Mouse (Mus musculus) limb, embryonic 12.5 days (tissue): ENCODE results near the gene Zfp839. TPM values are rescaled to one million over a fixed set of nuclear protein-coding genes. Genes with fewer than 3 reads are reported as not detected.

Experiments used
- ATAC-seq: fragments of 200-750 bp; cut with Nextera tagmentation; 2 replicates; pipeline ENCODE4 v1.8.0; 2017; ENCODE audit warnings: low read depth, moderate TSS enrichment; ENCODE audit not compliant: insufficient number of reproducible peaks, insufficient read depth, low FRiP score, low TSS enrichment
- H3K27ac ChIP-seq: fragments of 300-500 bp; sonication (generic); 2 replicates; pipeline ENCODE4 v1.5.1; 2016; ENCODE audit warnings: mild to moderate bottlenecking, moderate library complexity
- H3K27me3 ChIP-seq: fragments of 300-500 bp; sonication (generic); 2 replicates; pipeline ENCODE4 v1.6.1; 2016; ENCODE audit warnings: mild to moderate bottlenecking, moderate library complexity
- H3K36me3 ChIP-seq: fragments of 300-500 bp; sonication (generic); 2 replicates; pipeline ENCODE4 v1.6.1; 2016; ENCODE audit warnings: mild to moderate bottlenecking, moderate library complexity
- H3K4me1 ChIP-seq: fragments of 300-500 bp; sonication (generic); replicated peaks from 2 replicates; pipeline ENCODE4 v1.6.1; 2016
- H3K4me2 ChIP-seq: fragments of 300-500 bp; sonication (generic); 2 replicates; pipeline ENCODE4 v1.6.1; 2016; ENCODE audit warnings: mild to moderate bottlenecking, moderate library complexity
- H3K4me3 ChIP-seq: fragments of 300-500 bp; sonication (generic); replicated peaks from 2 replicates; pipeline ENCODE4 v1.5.1; 2016; ENCODE audit warnings: mild to moderate bottlenecking
- H3K9ac ChIP-seq: fragments of 300-500 bp; sonication (generic); replicated peaks from 2 replicates; pipeline ENCODE4 v1.6.1; 2016; ENCODE audit warnings: mild to moderate bottlenecking, moderate library complexity
- H3K9me3 ChIP-seq: fragments of 300-500 bp; sonication (generic); 2 replicates; pipeline ENCODE4 v1.6.1; 2016; ENCODE audit warnings: mild to moderate bottlenecking, moderate library complexity
- WGBS: fragments of 180-500 bp; shearing (Covaris S2); methylation state at CpG from one replicate; pipeline ENCODE4 v1.1.7; 2016; 5-methylcytosine and 5-hydroxymethylcytosine counted together
- polyA plus RNA-seq: library from polyadenylated mRNA; unstranded; fragments of >200 nt; fragmentation: Nextera tagmentation; extraction: Ambion mirVana; gene quantifications from 2 replicates; pipeline ENCODE4 v1.2.1, GENCODE M21; 2016

Gene Zfp839
- polyA plus RNA-seq: 8.2 and 8.6 TPM in 2 replicates

DNA sequence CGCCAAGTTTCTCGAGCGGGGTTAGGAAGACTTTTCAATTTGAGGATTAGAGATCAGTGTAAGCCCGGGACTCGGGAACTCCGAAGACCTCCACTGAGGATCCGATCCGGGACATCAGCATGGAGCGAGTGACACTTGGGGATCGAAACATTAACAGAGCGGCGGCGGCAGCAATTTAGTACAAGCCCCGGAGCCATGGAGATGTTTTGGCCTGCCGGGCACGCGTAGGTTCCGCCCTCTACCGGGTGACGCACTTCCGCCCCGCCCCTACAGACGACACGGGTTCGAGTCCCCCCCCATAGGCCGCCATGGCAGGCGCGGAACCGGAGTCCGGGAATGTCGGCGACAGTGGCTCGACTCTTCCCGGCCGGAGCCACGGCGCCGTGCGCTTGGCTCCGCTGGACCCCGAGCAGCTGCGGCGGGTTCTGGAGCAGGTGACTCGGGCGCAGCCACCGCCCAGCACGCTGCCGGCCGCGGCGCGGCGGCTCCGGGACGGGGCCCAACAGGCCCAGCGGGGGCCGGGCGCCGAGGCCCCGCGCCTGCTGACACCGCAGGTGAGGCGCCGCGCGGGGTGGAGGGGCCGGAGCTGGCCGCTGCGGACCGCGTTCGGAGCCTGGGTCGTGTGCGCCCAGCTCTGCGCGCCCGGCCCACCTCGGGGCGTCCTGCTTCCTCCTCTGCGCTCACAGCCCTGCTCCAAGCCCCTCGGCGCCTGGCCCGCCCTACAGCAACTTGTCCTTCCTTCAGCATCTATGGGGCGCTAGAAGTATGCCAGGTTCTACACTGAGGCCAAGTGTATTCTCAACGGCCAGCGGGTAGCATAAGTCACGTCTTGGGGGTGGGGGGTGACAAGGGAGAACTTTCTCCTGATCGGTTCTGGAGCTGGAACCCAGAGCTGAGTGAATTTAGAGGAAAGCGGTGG, at the start of gene Zfp839:
Gene Zfp839, plus strand, starts transcription at position 244 of the 919 bp plus-strand sequence.
- WGBS: under 1% methylated on average over 88 of the region's 89 CpGs

DNA sequence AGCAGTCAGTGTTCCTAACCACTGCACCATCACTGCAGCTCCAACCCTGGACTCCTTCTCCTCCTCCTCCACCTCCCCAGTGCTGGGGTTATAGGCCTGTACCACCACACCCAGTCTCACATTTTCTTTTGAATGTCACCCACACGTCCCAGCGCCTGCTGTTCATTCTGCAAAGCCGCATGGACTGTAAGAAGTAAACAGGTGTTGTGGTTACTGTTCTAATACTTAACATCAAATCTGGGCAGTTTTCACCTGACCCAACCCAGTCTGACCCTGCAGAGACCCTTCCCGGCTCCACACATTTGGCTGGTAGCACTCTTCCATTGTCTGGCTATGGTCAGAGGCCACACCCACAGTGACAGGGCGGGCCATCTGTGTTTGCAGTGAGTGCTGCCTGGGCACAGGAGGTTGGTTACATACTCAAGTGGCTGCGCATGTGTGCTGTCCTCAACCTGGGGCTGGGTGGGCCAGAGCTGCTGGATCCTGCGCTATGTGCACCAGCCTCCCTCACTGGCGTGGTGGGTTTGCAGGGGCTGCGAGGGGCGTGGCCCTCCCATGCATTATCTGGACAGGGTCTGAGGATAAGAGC, 48.1 kb upstream of the Zfp839 start:
- H3K36me3 ChIP-seq: peaks cover 10% of the 10 kb centered on the region; the same call in 1 of the 2 replicates
- no peak overlapping the region for H3K27ac ChIP-seq
- H3K4me1 ChIP-seq: peaks cover 8% of the 10 kb centered on the region
- ATAC-seq: no peak
- no peaks in the 10 kb centered on the region for H3K9me3 ChIP-seq
- WGBS: 82% methylated on average over 10 of the region's 10 CpGs
- H3K4me3 ChIP-seq: no peak overlapping the region
- no peak overlapping the region for H3K9ac ChIP-seq
- H3K27me3 ChIP-seq: no peaks in the 10 kb centered on the region
- no peak overlapping the region for H3K4me2 ChIP-seq

More for the DNA sequence above, at the start of gene Zfp839:
- peaks cover 19% of the 10 kb centered on the region for H3K27me3 ChIP-seq
- H3K36me3 ChIP-seq: peaks cover 4% of the 10 kb centered on the region
- peak within 1 kb of the TSS; percentile 96 for H3K9ac ChIP-seq
- H3K4me2 ChIP-seq: peak within 1 kb of the TSS; percentile 75
- peak within 1 kb of the TSS; percentile 97 for H3K4me3 ChIP-seq
- H3K27ac ChIP-seq: peak within 1 kb of the TSS; percentile 74
- peaks cover 16% of the 10 kb centered on the region for H3K4me1 ChIP-seq
- H3K9me3 ChIP-seq: no peaks in the 10 kb centered on the region
- ATAC-seq: peak; percentile 77

- no peak overlapping the region for H3K27ac ChIP-seq
Measured at GRCm38 (mm10) chr12:110802674-110803297, 47.3 kb upstream of the Zfp839 start.

GRCm38 (mm10) chr12:110804261-110804660, 45.8 kb upstream of the Zfp839 start:
- Histone ChIP-seq H3K4me3 (no peak overlapping the region), H3K36me3 (peaks cover 20% of the 10 kb centered on the region), H3K9ac (0 out of 2 replicates have a peak overlapping the region, but pooled peaks have one; percentile 6), H3K27me3 (no peaks in the 10 kb centered on the region), H3K27ac (0 out of 2 replicates have a peak overlapping the region, but pooled peaks have one; percentile 20), H3K4me1 (peaks cover 8% of the 10 kb centered on the region), H3K9me3 (no peaks in the 10 kb centered on the region), H3K4me2 (no peak overlapping the region)
- 42% methylated on average over 10 of the region's 10 CpGs for WGBS
- ATAC-seq: peak; percentile 58; the same call in 1 of the 2 replicates

More at GRCm38 (mm10) chr12:110802674-110803297, 47.3 kb upstream of the Zfp839 start:
- Histone ChIP-seq H3K4me3 (no peak overlapping the region), H3K36me3 (peaks cover 16% of the 10 kb centered on the region), H3K4me2 (no peak overlapping the region), H3K9me3 (no peaks in the 10 kb centered on the region), H3K9ac (no peak overlapping the region), H3K4me1 (peaks cover 8% of the 10 kb centered on the region), H3K27me3 (no peaks in the 10 kb centered on the region)
- 89% methylated on average over 5 of the region's 5 CpGs for WGBS
- ATAC-seq: no peak

GRCm38 (mm10) chr12:110806301-110806970, 43.6 kb upstream of the Zfp839 start:
- Histone ChIP-seq H3K4me2 (no peak overlapping the region), H3K27me3 (no peaks in the 10 kb centered on the region), H3K4me1 (peaks cover 8% of the 10 kb centered on the region), H3K9ac (no peak overlapping the region), H3K27ac (no peak overlapping the region), H3K36me3 (peaks cover 27% of the 10 kb centered on the region), H3K9me3 (no peaks in the 10 kb centered on the region), H3K4me3 (no peak overlapping the region)
- no peak for ATAC-seq
- WGBS: 85% methylated on average over 3 of the region's 3 CpGs

DNA sequence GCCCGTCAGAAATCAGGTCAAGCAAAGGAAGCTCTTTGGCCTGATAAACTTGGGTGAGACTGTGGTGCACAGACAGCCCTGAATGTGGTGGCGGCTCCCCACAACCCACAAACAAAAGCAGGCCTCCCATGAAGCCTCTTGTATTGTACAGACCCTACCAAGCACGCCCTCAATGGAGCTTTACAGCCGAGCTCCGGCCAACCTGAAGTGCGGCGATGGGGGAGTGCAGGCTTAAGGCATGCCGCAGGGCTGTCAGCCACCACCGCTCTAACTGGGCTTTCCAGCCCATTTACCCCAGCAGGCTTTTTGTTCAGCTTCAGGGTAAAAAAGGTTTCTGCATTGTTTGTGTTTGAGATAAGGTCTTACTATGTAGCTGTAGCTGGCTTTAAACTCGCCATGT, 41.6 kb upstream of the Zfp839 start:
- no peak overlapping the region for H3K9ac ChIP-seq
- no peak overlapping the region for H3K4me2 ChIP-seq
- peaks cover 31% of the 10 kb centered on the region for H3K36me3 ChIP-seq
- H3K4me3 ChIP-seq: no peak overlapping the region
- no peak overlapping the region for H3K27ac ChIP-seq
- no peaks in the 10 kb centered on the region for H3K27me3 ChIP-seq
- H3K4me1 ChIP-seq: peaks cover 8% of the 10 kb centered on the region
- ATAC-seq: no peak
- 88% methylated on average over 10 of the region's 10 CpGs for WGBS
- no peaks in the 10 kb centered on the region for H3K9me3 ChIP-seq

- Histone ChIP-seq H3K27ac (no peak overlapping the region), H3K4me3 (no peak overlapping the region), H3K27me3 (no peaks in the 10 kb centered on the region), H3K36me3 (peaks cover 36% of the 10 kb centered on the region), H3K4me2 (no peak overlapping the region), H3K9me3 (no peaks in the 10 kb centered on the region), H3K4me1 (peaks cover 8% of the 10 kb centered on the region), H3K9ac (no peak overlapping the region)
- WGBS: 80% methylated on average over 5 of the region's 5 CpGs
- no peak for ATAC-seq
Measured at GRCm38 (mm10) chr12:110808848-110809247, 41.2 kb upstream of the Zfp839 start.

DNA sequence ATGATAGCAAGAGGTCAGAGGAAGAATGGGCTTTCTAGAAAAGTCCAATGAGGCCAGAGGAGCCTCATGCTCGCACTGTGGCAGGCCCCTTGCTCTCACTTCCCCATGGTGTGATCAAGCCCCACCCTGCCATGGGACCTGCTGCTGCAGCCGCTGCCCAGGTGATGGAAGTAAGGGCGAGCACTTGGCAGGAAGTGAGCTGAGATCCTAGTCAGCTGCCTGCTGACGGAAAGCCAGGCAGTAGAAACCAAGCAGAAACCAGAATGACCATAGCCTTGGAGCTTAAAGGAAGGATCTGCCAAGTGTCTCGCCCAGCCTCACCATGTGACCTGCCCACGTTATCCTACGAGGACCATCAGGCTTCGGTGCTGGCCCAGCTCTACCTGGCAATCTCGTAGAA, 36.9 kb upstream of the Zfp839 start:
- ATAC-seq: no peak
- no peak overlapping the region for H3K4me2 ChIP-seq
- H3K36me3 ChIP-seq: peaks cover 22% of the 10 kb centered on the region
- no peak overlapping the region for H3K4me3 ChIP-seq
- 89% methylated on average over 9 of the region's 9 CpGs for WGBS
- H3K9ac ChIP-seq: no peak overlapping the region
- no peaks in the 10 kb centered on the region for H3K9me3 ChIP-seq
- no peaks in the 10 kb centered on the region for H3K4me1 ChIP-seq
- H3K27me3 ChIP-seq: no peaks in the 10 kb centered on the region
- no peak overlapping the region for H3K27ac ChIP-seq

DNA sequence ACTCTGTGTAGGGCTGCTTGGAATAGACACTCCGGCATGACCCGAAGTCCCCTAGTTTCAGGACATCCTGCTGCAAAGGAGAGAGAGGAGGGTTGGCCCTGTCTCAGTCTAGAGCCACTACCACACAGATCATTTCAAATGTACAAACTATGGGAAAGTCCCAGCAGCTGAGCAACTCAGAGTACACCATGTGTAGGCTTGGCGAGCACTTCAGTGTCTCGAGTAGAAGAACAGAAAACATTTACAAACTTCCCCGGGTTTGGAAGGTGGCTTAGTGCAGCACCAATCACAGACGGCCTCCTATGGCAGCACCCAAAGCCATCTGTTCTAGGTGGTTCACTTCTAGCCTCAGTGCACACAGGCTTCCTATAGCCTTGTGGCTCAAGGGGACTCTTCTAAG, 36.4 kb upstream of the Zfp839 start:
- 93% methylated on average over 6 of the region's 6 CpGs for WGBS

GRCm38 (mm10) chr12:110814924-110815323, 35.1 kb upstream of the Zfp839 start:
- no peak for ATAC-seq
- H3K9ac ChIP-seq: no peak overlapping the region
- H3K36me3 ChIP-seq: peaks cover 16% of the 10 kb centered on the region; the same call in 1 of the 2 replicates
- no peak overlapping the region for H3K4me2 ChIP-seq
- no peak overlapping the region for H3K4me3 ChIP-seq
- H3K27ac ChIP-seq: no peak overlapping the region
- no peaks in the 10 kb centered on the region for H3K27me3 ChIP-seq
- H3K9me3 ChIP-seq: no peaks in the 10 kb centered on the region
- no peaks in the 10 kb centered on the region for H3K4me1 ChIP-seq
- 66% methylated on average over 17 of the region's 17 CpGs for WGBS

More for the DNA sequence above, 36.4 kb upstream of the Zfp839 start:
- Histone ChIP-seq H3K4me2 (no peak overlapping the region), H3K27me3 (no peaks in the 10 kb centered on the region), H3K36me3 (peaks cover 19% of the 10 kb centered on the region; the same call in 1 of the 2 replicates), H3K9ac (no peak overlapping the region), H3K9me3 (no peaks in the 10 kb centered on the region), H3K27ac (no peak overlapping the region), H3K4me1 (no peaks in the 10 kb centered on the region), H3K4me3 (no peak overlapping the region)
- ATAC-seq: no peak
